Mouse (Mus musculus): ENCODE data around the gene Nfkbib. TPM values are rescaled to one million over a fixed set of nuclear protein-coding genes. Genes with fewer than 3 reads are reported as not detected.

The Nfkbib gene
- total and polyA plus RNA-seq, 3 experiments = 30.5 to 101 (median 59.3) TPM

DNA sequence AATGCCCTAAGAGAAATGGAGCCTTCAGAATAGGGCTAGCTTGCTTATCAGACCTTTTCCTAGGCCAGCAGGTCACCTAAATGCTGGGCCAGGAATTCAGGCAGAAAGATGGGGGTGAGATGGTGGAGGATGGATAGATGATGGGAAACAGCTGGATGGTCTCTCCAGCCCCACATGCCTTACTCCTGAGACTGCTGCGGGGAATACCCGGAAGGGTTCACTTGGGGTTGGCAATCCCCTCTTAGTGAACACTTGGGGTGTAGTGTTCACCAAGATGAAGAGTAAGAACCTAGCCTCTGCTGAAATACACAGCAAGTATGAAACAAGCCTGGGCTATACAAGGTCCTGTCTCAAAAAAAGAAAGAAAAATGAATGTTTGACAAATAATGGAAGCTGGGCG is 21.9 kb upstream of the Nfkbib start:
- H3K4me1 ChIP-seq (ENCODE audit: control insufficient read depth in 1 of 2, insufficient read depth in 2 of 2) = peaks cover 39 to 87% of the 10 kb centered on the region in 2 experiments
- H3K27ac ChIP-seq (ENCODE audit: insufficient read depth, low read depth) = peak overlapping the region; percentile 92
- TF ChIP-seq MAX (IDR thresholded peaks at IDR 0.05; ENCODE audit: low read length) = 0 out of 2 replicates have a peak, but pooled peaks have one; percentile 22
- TF ChIP-seq USF2 (conservative IDR thresholded peaks at IDR 0.05; ENCODE audit: low read depth, low read length) = no peak
- 0 out of 2 replicates have a peak, but pooled peaks have one; percentile 8 for TF ChIP-seq ZMIZ1 (IDR thresholded peaks at IDR 0.05; ENCODE audit: low read depth, low read length)
- TF ChIP-seq KAT2A (IDR thresholded peaks at IDR 0.05; ENCODE audit: insufficient replicate concordance, low read length) = no peak
- no peak for TF ChIP-seq UBTF (IDR thresholded peaks at IDR 0.05; ENCODE audit: low read depth, low read length)
- no peak for TF ChIP-seq BHLHE40 (IDR thresholded peaks at IDR 0.05; ENCODE audit: low read depth, low read length)
- peak overlapping the region; percentile 40 for H3K9ac ChIP-seq (ENCODE audit: insufficient read depth, low read depth)
- no peaks in the 10 kb centered on the region for H3K27me3 ChIP-seq (replicated peaks)
- in situ Hi-C loops (cut with MboI; ENCODE audit: low pct_ligation_motif_present, low pct_unique_long_range_greater_than_20kb, low sequenced_read_pairs) (loop anchor here (25.0 kb wide), 1 partner anchor 248 kb away; no protein-coding TSS in a partner anchor), dilution Hi-C loops (cut with MboI; ENCODE audit: extremely low pct_ligation_motif_present, extremely low pct_unique_long_range_greater_than_20kb, low sequenced_read_pairs) (no loop called here)
- peak overlapping the region; percentile 69 for H3K4me2 ChIP-seq (ENCODE audit: insufficient read depth, low read depth, poor library complexity, severe bottlenecking)
- peak overlapping the region in 2 of 3 experiments; percentile 27 to 38 for H3K4me3 ChIP-seq (replicated peaks in 1 of 3; ENCODE audit: low read depth in 2 of 3, low read length in 2 of 3, poor library complexity in 1 of 3)
- H3K9me3 ChIP-seq (replicated peaks; ENCODE audit: low read length) = no peaks in the 10 kb centered on the region
- no peak for DNase-seq (ENCODE audit: extremely low read depth)
- no peaks in the 10 kb centered on the region for H3K79me2 ChIP-seq (replicated peaks; ENCODE audit: control insufficient read depth, extremely low read depth, insufficient read depth, poor library complexity, severe bottlenecking)
- H3K36me3 ChIP-seq (replicated peaks in 1 of 2; ENCODE audit: control insufficient read depth in 1 of 2, insufficient read depth in 1 of 2, low read length in 1 of 2) = peaks cover 9 to 36% of the 10 kb centered on the region in 2 experiments

DNA sequence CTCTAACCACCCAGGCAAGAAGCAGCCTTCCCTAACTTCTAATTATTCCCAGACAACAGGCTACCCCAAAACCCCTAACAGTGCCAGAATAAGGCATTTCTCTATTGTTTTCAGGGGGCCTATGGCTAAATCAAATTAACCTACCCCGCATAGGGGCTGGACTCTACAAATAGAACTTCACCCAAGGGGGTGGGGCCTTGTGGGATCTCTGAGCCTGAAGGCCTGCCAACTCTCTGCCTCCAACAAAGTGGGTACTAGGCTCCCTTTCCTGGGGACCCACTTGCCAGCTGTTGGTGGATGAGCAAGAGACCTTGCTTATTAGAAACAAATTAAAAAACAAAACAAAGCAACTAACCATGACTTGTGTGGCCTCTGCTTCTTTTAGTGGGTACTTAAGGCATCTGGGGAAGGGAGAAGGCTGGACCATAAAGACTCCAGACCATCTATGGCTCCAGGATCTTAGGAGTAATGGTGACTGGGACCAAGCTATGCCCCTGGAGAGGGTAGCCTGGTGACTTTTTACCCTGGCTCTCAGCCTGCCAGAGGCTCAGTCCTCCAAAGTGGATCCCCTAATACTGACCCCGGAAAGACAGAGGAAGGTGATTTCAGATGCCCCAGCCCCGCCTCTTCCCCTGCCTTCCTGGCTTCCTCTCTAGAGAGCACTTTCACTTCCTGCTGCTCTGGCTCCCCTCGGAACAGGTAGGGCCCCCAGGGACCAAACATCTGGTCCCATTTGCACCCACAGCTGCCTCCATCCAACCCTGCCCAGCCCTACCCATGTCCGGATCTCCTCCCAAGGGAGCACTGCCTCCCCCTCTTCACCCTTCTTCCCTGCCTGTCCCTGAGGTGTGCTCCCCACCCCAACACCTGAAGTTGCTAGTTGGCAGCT is 21.2 kb upstream of the Nfkbib start, which contains the start of gene Rinl:
TSS of gene Rinl (plus strand) at position 663 of the 889 bp plus-strand sequence.
- no peaks in the 10 kb centered on the region for H3K27me3 ChIP-seq (replicated peaks)
- H3K9me3 ChIP-seq (replicated peaks; ENCODE audit: low read length) = no peaks in the 10 kb centered on the region
- H3K36me3 ChIP-seq (replicated peaks in 1 of 2; ENCODE audit: control insufficient read depth in 1 of 2, insufficient read depth in 1 of 2, low read length in 1 of 2) = peaks cover 15 to 43% of the 10 kb centered on the region in 2 experiments
- peaks cover 39 to 93% of the 10 kb centered on the region in 2 experiments for H3K4me1 ChIP-seq (ENCODE audit: control insufficient read depth in 1 of 2, insufficient read depth in 2 of 2)
- H3K79me2 ChIP-seq (replicated peaks; ENCODE audit: control insufficient read depth, extremely low read depth, insufficient read depth, poor library complexity, severe bottlenecking) = no peaks in the 10 kb centered on the region
- dilution Hi-C loops (cut with MboI; ENCODE audit: extremely low pct_ligation_motif_present, extremely low pct_unique_long_range_greater_than_20kb, low sequenced_read_pairs) (no loop called here), in situ Hi-C loops (cut with MboI; ENCODE audit: low pct_ligation_motif_present, low pct_unique_long_range_greater_than_20kb, low sequenced_read_pairs) (loop anchor here (25.0 kb wide), 1 partner anchor 249 kb away; no protein-coding TSS in a partner anchor)
- peak within 1 kb of the TSS; percentile 92 for H3K27ac ChIP-seq (ENCODE audit: insufficient read depth, low read depth)
- H3K9ac ChIP-seq (ENCODE audit: insufficient read depth, low read depth) = peak within 1 kb of the TSS; percentile 40
- peak; percentile 92 for DNase-seq (ENCODE audit: extremely low read depth)
- peak within 1 kb of the TSS; percentile 12 to 38 (median 30) for H3K4me3 ChIP-seq (replicated peaks in 1 of 3; ENCODE audit: low read depth in 2 of 3, low read length in 2 of 3, poor library complexity in 1 of 3)
- H3K4me2 ChIP-seq (ENCODE audit: insufficient read depth, low read depth, poor library complexity, severe bottlenecking) = peak within 1 kb of the TSS; percentile 69
- TF ChIP-seq BHLHE40 (IDR thresholded peaks at IDR 0.05; ENCODE audit: low read depth, low read length) = peak; percentile 1; the same call in 1 of the 2 replicates
- TF ChIP-seq POLR2AphosphoS2 (IDR thresholded peaks at IDR 0.05; ENCODE audit: low read depth, low read length) = peak; percentile 72
- no peak for TF ChIP-seq JUN (IDR thresholded peaks at IDR 0.05; ENCODE audit: insufficient read depth, low read depth, low read length)
- peak; percentile 70 for TF ChIP-seq POLR2A (IDR thresholded peaks at IDR 0.05; ENCODE audit: low read depth, low read length)
- peak; percentile 91 for TF ChIP-seq ETS1 (conservative IDR thresholded peaks at IDR 0.05; ENCODE audit: low read depth, low read length)
- no peak for TF ChIP-seq E2F4 (IDR thresholded peaks at IDR 0.05; ENCODE audit: insufficient replicate concordance, low read depth, low read length)
- TF ChIP-seq EP300 (IDR thresholded peaks at IDR 0.05; ENCODE audit: low read length) = peak; percentile 83
- no peak for TF ChIP-seq UBTF (IDR thresholded peaks at IDR 0.05; ENCODE audit: low read depth, low read length)
- TF ChIP-seq KAT2A (IDR thresholded peaks at IDR 0.05; ENCODE audit: insufficient replicate concordance, low read length) = peak; percentile 66; the same call in 1 of the 2 replicates
- no peak for TF ChIP-seq ZNF384 (IDR thresholded peaks at IDR 0.05; ENCODE audit: low read depth, low read length)
- TF ChIP-seq HCFC1 (IDR thresholded peaks at IDR 0.05; ENCODE audit: low read depth, low read length) = 0 out of 2 replicates have a peak, but pooled peaks have one; percentile 54
- no peak for TF ChIP-seq MYC (IDR thresholded peaks at IDR 0.05; ENCODE audit: low read depth, low read length)
- TF ChIP-seq MAFK (IDR thresholded peaks at IDR 0.05; ENCODE audit: insufficient replicate concordance, low read length) = 0 out of 2 replicates have a peak, but pooled peaks have one; percentile 48
- no peak; the same call in 1 of the 2 replicates for TF ChIP-seq RCOR1 (conservative IDR thresholded peaks at IDR 0.05; ENCODE audit: low read depth, low read length)
- peak; percentile 84 for TF ChIP-seq ELF1 (IDR thresholded peaks at IDR 0.05; ENCODE audit: low read depth, low read length)
- TF ChIP-seq PAX5 (IDR thresholded peaks at IDR 0.05; ENCODE audit: low read length) = no peak
- TF ChIP-seq SIN3A (IDR thresholded peaks at IDR 0.05; ENCODE audit: low read length) = peak; percentile 36; the same call in 1 of the 2 replicates
- peak; percentile 89; the same call in 1 of the 2 replicates for TF ChIP-seq CHD1 (IDR thresholded peaks at IDR 0.05; ENCODE audit: low read depth, low read length)
- TF ChIP-seq MXI1 (IDR thresholded peaks at IDR 0.05; ENCODE audit: low read depth, low read length) = peak; percentile 45; the same call in 1 of the 2 replicates
- TF ChIP-seq IRF4 (IDR thresholded peaks at IDR 0.05; ENCODE audit: low read depth, low read length) = peak; percentile 96
- TF ChIP-seq ZC3H11A (IDR thresholded peaks at IDR 0.05; ENCODE audit: low read depth, low read length) = no peak
- TF ChIP-seq TCF12 (IDR thresholded peaks at IDR 0.05; ENCODE audit: low read depth, low read length) = peak; percentile 99
- peak; percentile 7; the same call in 1 of the 2 replicates for TF ChIP-seq NRF1 (IDR thresholded peaks at IDR 0.05; ENCODE audit: low read depth, low read length)
- TF ChIP-seq NELFE (IDR thresholded peaks at IDR 0.05; ENCODE audit: low read depth, low read length) = peak; percentile 58; the same call in 1 of the 2 replicates
- no peak for TF ChIP-seq MAX (IDR thresholded peaks at IDR 0.05; ENCODE audit: low read length)
- no peak for TF ChIP-seq CTCF (conservative IDR thresholded peaks at IDR 0.05 in 1 of 2, IDR thresholded peaks at IDR 0.05 in 1 of 2; ENCODE audit: low read depth in 2 of 2, low read length in 2 of 2)
- TF ChIP-seq TBP (conservative IDR thresholded peaks at IDR 0.05; ENCODE audit: low read depth, low read length) = no peak; the same call in 1 of the 2 replicates
